Mouse (Mus musculus): ENCODE measurements at regions not wholly inside any gene's neighbourhood (a gene's known extent, or its start where the extent isn't known, plus 50 kb on each side); places are given as distances from the start of the nearest gene placed in this dataset.

DNA sequence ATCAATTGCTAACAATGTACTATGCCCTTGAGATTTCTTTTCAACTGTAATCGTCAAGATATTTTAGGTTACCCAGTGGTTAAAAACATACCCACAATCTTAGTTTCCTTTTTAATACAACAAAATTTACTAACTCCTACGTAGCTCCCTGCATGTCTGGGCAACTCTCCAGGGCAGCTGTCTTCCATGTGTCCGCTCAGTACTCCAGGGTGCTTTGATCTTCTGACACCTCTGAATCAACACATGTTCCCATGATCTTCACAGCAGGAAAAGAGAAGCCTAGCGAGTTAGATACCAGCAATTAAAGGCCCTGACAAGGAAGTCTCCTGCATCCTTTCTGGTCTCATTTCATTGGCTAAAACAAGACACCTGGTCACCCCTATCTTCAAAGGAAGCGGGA, 432.0 kb downstream of the Nuf2 start:
- no peak overlapping the region for H3K27ac ChIP-seq (ENCODE audit: low read depth, low read length)
- H3K27me3 ChIP-seq (replicated peaks; ENCODE audit: control insufficient read depth, insufficient read depth, low read length), result no peaks in the 10 kb centered on the region
- H3K9me3 ChIP-seq (ENCODE audit: control insufficient read depth, low read length), result no peaks in the 10 kb centered on the region
- no peak overlapping the region for H3K4me3 ChIP-seq (ENCODE audit: low read length)
- H3K9ac ChIP-seq (ENCODE audit: low read depth, low read length), result no peak overlapping the region
- no peaks in the 10 kb centered on the region for H3K36me3 ChIP-seq (ENCODE audit: control insufficient read depth, insufficient read depth, low read length)
- 66% methylated on average over 5 of the region's 5 CpGs for WGBS
- H3K4me1 ChIP-seq (ENCODE audit: control insufficient read depth, insufficient read depth, low read depth, low read length), result no peaks in the 10 kb centered on the region
- no peak for ATAC-seq
- H3K4me2 ChIP-seq (ENCODE audit: low read length), result no peak overlapping the region

DNA sequence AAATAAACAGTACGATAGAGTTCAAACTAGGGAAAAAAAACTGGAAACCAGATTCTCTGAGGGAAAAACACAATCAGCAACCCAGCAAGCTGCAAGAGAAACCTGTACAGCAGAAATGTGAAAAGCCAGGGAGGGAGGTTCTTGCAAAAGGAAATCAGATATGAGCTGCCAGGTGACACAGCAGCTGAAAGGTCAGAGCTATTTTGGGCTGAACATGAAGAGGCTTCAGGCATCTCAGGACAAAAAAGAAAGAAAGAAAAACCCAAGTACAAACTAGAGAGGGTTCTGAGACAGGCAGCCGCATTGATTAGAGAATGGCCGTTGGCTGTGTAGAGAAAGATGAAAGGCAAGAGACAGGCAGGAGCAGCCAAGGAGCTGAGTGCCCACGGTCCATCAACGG, 434.5 kb downstream of the Nuf2 start:
- Histone ChIP-seq H3K36me3 (ENCODE audit: control insufficient read depth, insufficient read depth, low read length) (no peaks in the 10 kb centered on the region), H3K4me2 (ENCODE audit: low read length) (no peak overlapping the region), H3K27me3 (replicated peaks; ENCODE audit: control insufficient read depth, insufficient read depth, low read length) (no peaks in the 10 kb centered on the region), H3K4me1 (ENCODE audit: control insufficient read depth, insufficient read depth, low read depth, low read length) (no peaks in the 10 kb centered on the region), H3K27ac (ENCODE audit: low read depth, low read length) (no peak overlapping the region), H3K4me3 (ENCODE audit: low read length) (no peak overlapping the region), H3K9me3 (ENCODE audit: control insufficient read depth, low read length) (no peaks in the 10 kb centered on the region), H3K9ac (ENCODE audit: low read depth, low read length) (no peak overlapping the region)
- ATAC-seq, result no peak
- WGBS, result 80% methylated on average over 5 of the region's 5 CpGs

DNA sequence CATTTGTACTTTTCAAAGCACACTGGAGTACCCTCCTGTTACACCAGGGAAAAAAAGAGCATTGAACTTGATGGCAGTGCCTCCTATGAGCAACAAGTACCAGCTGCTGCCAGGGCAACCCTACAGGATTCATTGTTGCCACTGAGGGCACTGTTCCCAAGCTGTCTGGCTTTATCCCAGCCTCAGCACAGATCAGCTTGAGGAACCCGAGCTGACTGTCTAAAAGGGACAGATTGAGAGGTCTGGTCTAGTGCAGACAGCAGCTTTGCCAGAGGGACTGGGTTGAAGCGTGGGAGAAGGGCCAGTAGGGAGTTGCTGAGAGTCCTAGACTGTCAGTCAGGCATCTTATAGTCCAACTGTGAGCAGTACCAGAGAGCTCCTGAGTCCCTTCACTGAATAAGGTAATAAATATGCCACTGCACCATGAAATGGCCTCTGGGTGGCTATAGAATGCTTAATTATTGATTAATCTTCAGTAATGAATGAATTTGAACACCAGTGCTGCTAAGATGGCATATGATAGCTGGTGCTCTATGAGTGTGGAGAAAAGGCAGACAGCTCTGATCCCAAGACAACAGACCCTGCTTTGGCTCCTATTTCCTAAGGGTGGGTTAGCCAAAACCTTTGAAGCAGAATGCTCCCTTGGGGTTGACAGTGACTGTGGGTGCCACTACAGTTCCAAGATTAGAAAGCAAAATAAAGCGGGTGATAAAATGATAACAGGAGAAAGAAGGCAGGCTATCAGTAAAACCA, 437.5 kb downstream of the Nuf2 start:
- Histone ChIP-seq H3K4me1 (ENCODE audit: control insufficient read depth, insufficient read depth, low read depth, low read length) (no peaks in the 10 kb centered on the region), H3K27me3 (replicated peaks; ENCODE audit: control insufficient read depth, insufficient read depth, low read length) (no peaks in the 10 kb centered on the region), H3K4me3 (ENCODE audit: low read length) (no peak overlapping the region), H3K9ac (ENCODE audit: low read depth, low read length) (no peak overlapping the region), H3K4me2 (ENCODE audit: low read length) (no peak overlapping the region), H3K9me3 (ENCODE audit: control insufficient read depth, low read length) (no peaks in the 10 kb centered on the region), H3K36me3 (ENCODE audit: control insufficient read depth, insufficient read depth, low read length) (no peaks in the 10 kb centered on the region), H3K27ac (ENCODE audit: low read depth, low read length) (no peak overlapping the region)
- ATAC-seq, result peak; percentile 99
- WGBS, result 47% methylated on average over 3 of the region's 3 CpGs

DNA sequence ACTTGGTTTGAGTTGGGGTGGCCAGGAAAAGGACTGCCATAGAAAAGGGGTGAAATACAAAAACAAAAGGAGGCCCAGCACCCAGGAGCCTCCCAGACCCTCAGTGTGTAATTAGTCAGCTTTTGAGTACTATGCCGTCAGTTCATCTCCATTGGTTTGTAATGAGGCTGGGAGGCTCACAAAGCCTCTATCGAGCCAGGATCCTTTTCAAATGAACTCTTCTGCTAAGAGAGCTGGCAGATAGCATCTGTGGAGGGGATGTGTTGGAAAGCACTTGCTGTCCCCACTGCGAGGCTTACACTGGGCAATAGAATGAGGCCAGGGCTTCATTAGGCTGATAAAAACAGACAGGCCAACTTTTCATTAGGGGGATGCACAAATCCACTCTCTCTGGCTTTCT, 445.2 kb downstream of the Nuf2 start:
- Histone ChIP-seq H3K27ac (ENCODE audit: low read depth, low read length) (no peak overlapping the region), H3K4me2 (ENCODE audit: low read length) (no peak overlapping the region), H3K9me3 (ENCODE audit: control insufficient read depth, low read length) (no peaks in the 10 kb centered on the region), H3K9ac (ENCODE audit: low read depth, low read length) (no peak overlapping the region), H3K4me3 (ENCODE audit: low read length) (no peak overlapping the region), H3K27me3 (replicated peaks; ENCODE audit: control insufficient read depth, insufficient read depth, low read length) (no peaks in the 10 kb centered on the region), H3K4me1 (ENCODE audit: control insufficient read depth, insufficient read depth, low read depth, low read length) (no peaks in the 10 kb centered on the region), H3K36me3 (ENCODE audit: control insufficient read depth, insufficient read depth, low read length) (no peaks in the 10 kb centered on the region)
- ATAC-seq, result peak; percentile 74; the same call in 1 of the 2 replicates
- 30% methylated on average over 3 of the region's 3 CpGs for WGBS

DNA sequence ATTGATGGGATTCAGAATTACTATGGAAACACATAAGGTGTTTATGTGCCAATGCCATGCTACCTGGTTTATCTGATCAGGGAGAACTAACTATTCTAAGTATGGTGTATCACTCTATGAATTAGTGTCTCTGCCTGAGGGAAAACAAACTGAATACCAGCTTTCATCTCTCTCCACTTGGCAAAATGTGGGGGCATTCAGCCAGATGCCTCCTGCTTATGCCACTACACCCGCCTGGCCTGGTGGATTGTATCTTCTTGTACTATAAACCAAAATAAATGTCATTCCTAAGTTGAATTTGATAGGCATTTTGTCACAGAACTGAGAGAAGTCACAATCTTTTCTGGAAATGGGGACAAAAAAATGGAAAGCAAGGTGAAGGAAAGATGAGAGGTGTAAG, 450.6 kb downstream of the Nuf2 start:
- Histone ChIP-seq H3K4me2 (ENCODE audit: low read length) (no peak overlapping the region), H3K4me3 (ENCODE audit: low read length) (no peak overlapping the region), H3K4me1 (ENCODE audit: control insufficient read depth, insufficient read depth, low read depth, low read length) (no peaks in the 10 kb centered on the region), H3K27me3 (replicated peaks; ENCODE audit: control insufficient read depth, insufficient read depth, low read length) (no peaks in the 10 kb centered on the region), H3K27ac (ENCODE audit: low read depth, low read length) (no peak overlapping the region), H3K36me3 (ENCODE audit: control insufficient read depth, insufficient read depth, low read length) (no peaks in the 10 kb centered on the region), H3K9me3 (ENCODE audit: control insufficient read depth, low read length) (no peaks in the 10 kb centered on the region), H3K9ac (ENCODE audit: low read depth, low read length) (no peak overlapping the region)
- ATAC-seq, result no peak
- 86% methylated on average over 1 of the region's 1 CpGs for WGBS

DNA sequence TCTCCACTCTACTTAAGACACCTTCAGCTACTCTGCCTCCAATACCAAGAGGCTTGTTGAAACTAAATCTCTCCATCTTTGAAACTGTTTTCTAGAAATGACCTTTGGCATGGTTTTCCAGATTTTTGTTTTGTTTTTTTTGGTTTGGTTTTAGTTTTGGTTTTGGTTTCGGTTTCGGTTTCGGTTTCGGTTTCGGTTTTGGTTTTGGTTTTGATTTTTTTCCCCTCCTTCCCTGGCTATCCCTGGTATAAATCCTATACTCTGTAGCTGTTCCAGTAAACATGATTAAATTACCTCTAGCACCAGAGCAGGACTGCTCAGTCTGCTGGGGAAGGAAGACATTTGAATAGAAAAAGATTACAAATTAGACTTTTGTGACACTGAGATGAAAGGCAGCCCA, 454.0 kb downstream of the Nuf2 start:
- H3K27me3 ChIP-seq (replicated peaks; ENCODE audit: control insufficient read depth, insufficient read depth, low read length), result no peaks in the 10 kb centered on the region
- H3K4me3 ChIP-seq (ENCODE audit: low read length), result no peak overlapping the region
- ATAC-seq, result no peak
- H3K4me1 ChIP-seq (ENCODE audit: control insufficient read depth, insufficient read depth, low read depth, low read length), result no peaks in the 10 kb centered on the region
- no peaks in the 10 kb centered on the region for H3K9me3 ChIP-seq (ENCODE audit: control insufficient read depth, low read length)
- no peak overlapping the region for H3K9ac ChIP-seq (ENCODE audit: low read depth, low read length)
- no peak overlapping the region for H3K27ac ChIP-seq (ENCODE audit: low read depth, low read length)
- WGBS, result 98% methylated on average over 5 of the region's 5 CpGs
- H3K4me2 ChIP-seq (ENCODE audit: low read length), result no peak overlapping the region
- H3K36me3 ChIP-seq (ENCODE audit: control insufficient read depth, insufficient read depth, low read length), result no peaks in the 10 kb centered on the region

DNA sequence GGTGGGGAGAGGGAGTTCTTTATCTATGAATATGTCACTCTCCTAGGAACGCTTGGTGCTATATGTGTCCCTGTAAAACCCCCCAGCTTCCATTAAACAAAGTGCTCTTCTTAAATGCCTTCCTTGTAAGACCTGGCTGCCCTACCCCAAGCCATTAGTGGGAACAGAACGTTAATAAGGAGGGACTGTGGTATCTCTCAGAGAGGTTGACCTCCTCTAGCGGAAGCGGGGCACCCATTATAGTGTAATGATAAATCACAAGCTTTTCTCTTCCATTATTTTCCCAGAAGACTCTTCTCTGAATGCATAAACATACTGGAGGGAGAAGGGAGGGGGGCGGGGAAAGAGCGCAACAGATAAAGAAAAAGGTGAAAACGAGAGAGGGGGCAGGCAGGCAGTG, 455.3 kb downstream of the Nuf2 start:
- no peak overlapping the region for H3K4me3 ChIP-seq (ENCODE audit: low read length)
- no peak overlapping the region for H3K27ac ChIP-seq (ENCODE audit: low read depth, low read length)
- H3K36me3 ChIP-seq (ENCODE audit: control insufficient read depth, insufficient read depth, low read length), result no peaks in the 10 kb centered on the region
- no peak for ATAC-seq
- no peaks in the 10 kb centered on the region for H3K4me1 ChIP-seq (ENCODE audit: control insufficient read depth, insufficient read depth, low read depth, low read length)
- no peak overlapping the region for H3K9ac ChIP-seq (ENCODE audit: low read depth, low read length)
- no peak overlapping the region for H3K4me2 ChIP-seq (ENCODE audit: low read length)
- no peaks in the 10 kb centered on the region for H3K9me3 ChIP-seq (ENCODE audit: control insufficient read depth, low read length)
- no peaks in the 10 kb centered on the region for H3K27me3 ChIP-seq (replicated peaks; ENCODE audit: control insufficient read depth, insufficient read depth, low read length)
- 53% methylated on average over 7 of the region's 7 CpGs for WGBS

DNA sequence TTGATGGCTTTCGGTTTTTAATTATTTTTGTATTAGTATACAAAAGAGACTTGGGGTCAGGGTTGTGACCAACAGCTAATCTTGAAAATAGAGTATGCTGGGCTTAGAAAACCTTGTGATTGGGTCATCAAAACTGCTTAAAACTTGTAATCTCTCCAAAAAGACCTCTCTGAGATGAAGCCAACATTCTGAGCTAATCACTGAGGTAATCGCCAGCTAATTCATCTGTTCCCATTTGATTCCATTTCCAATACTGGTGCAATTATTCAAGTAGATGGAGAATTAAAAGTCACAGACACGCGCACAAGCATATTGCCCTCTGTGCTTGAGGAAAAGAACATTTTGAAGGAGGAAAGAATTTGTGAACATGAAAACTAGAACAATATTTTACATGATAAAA, 459.9 kb downstream of the Nuf2 start:
- H3K4me3 ChIP-seq (ENCODE audit: low read length), result no peak overlapping the region
- 87% methylated on average over 4 of the region's 4 CpGs for WGBS
- no peak overlapping the region for H3K4me2 ChIP-seq (ENCODE audit: low read length)
- H3K9ac ChIP-seq (ENCODE audit: low read depth, low read length), result no peak overlapping the region
- no peaks in the 10 kb centered on the region for H3K27me3 ChIP-seq (replicated peaks; ENCODE audit: control insufficient read depth, insufficient read depth, low read length)
- H3K36me3 ChIP-seq (ENCODE audit: control insufficient read depth, insufficient read depth, low read length), result no peaks in the 10 kb centered on the region
- H3K27ac ChIP-seq (ENCODE audit: low read depth, low read length), result no peak overlapping the region
- ATAC-seq, result no peak
- H3K9me3 ChIP-seq (ENCODE audit: control insufficient read depth, low read length), result no peaks in the 10 kb centered on the region
- no peaks in the 10 kb centered on the region for H3K4me1 ChIP-seq (ENCODE audit: control insufficient read depth, insufficient read depth, low read depth, low read length)

DNA sequence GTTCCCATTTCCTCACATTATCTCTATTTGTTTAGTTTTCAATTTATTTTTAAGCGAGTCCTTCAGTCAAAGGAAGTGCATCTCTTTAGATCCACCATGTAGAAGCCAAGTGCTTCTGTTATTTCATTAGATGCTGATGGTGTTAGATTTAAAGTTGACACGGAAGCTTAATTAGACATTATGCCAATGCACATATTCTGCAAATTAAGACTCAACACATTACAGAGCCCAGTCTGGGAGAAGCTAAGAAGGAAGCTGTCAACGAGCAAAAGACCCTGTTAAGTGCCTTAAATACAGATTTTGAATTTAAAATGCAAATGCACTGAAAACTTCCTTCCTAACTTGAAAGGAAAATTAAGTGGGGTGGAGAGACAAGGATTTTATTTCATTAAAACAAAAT, 461.6 kb downstream of the Nuf2 start:
- no peak for ATAC-seq
- H3K4me3 ChIP-seq (ENCODE audit: low read length), result no peak overlapping the region
- no peak overlapping the region for H3K4me2 ChIP-seq (ENCODE audit: low read length)
- no peaks in the 10 kb centered on the region for H3K36me3 ChIP-seq (ENCODE audit: control insufficient read depth, insufficient read depth, low read length)
- H3K4me1 ChIP-seq (ENCODE audit: control insufficient read depth, insufficient read depth, low read depth, low read length), result no peaks in the 10 kb centered on the region
- 78% methylated on average over 3 of the region's 3 CpGs for WGBS
- H3K27ac ChIP-seq (ENCODE audit: low read depth, low read length), result no peak overlapping the region
- no peak overlapping the region for H3K9ac ChIP-seq (ENCODE audit: low read depth, low read length)
- H3K9me3 ChIP-seq (ENCODE audit: control insufficient read depth, low read length), result no peaks in the 10 kb centered on the region
- no peaks in the 10 kb centered on the region for H3K27me3 ChIP-seq (replicated peaks; ENCODE audit: control insufficient read depth, insufficient read depth, low read length)

DNA sequence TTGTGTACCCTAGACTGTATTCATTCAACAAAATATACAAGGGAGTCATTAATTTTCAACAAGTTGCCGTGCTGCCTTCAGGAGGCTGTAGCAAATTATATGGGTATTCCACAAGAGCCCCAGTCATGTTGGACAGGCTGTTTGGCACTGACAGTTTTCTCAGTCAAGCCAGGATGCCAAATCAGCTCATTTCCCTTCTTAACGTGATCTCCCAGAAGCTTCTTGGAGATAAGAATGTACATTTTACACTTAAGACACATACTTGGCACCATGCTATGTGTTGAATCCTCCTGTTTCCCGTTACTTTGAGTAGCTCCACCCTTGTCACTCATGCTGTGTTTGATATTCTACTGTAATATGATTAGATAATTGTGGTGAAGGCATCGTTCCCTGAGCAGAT, 464.5 kb downstream of the Nuf2 start:
- ATAC-seq, result no peak
- Histone ChIP-seq H3K9ac (ENCODE audit: low read depth, low read length) (no peak overlapping the region), H3K9me3 (ENCODE audit: control insufficient read depth, low read length) (no peaks in the 10 kb centered on the region), H3K27me3 (replicated peaks; ENCODE audit: control insufficient read depth, insufficient read depth, low read length) (no peaks in the 10 kb centered on the region), H3K4me3 (ENCODE audit: low read length) (no peak overlapping the region), H3K4me1 (ENCODE audit: control insufficient read depth, insufficient read depth, low read depth, low read length) (no peaks in the 10 kb centered on the region), H3K36me3 (ENCODE audit: control insufficient read depth, insufficient read depth, low read length) (no peaks in the 10 kb centered on the region), H3K27ac (ENCODE audit: low read depth, low read length) (no peak overlapping the region), H3K4me2 (ENCODE audit: low read length) (no peak overlapping the region)
- WGBS, result 63% methylated on average over 4 of the region's 4 CpGs

All from hindbrain, embryonic 16.5 days (tissue).